Mouse (Mus musculus) kidney, postnatal 14 days (tissue): ENCODE data around the gene Foxn2.
"Not testable (repeated sequence)": the region's sequence is repeated elsewhere in the genome, so short reads cannot be mapped to it uniquely, and the experiment has no call there.

Source experiments
- DNase-seq: peaks from one replicate; pipeline ENCODE4 v3.0.0; 2022; ENCODE audit warnings: mixed read lengths

The Foxn2 gene

DNA sequence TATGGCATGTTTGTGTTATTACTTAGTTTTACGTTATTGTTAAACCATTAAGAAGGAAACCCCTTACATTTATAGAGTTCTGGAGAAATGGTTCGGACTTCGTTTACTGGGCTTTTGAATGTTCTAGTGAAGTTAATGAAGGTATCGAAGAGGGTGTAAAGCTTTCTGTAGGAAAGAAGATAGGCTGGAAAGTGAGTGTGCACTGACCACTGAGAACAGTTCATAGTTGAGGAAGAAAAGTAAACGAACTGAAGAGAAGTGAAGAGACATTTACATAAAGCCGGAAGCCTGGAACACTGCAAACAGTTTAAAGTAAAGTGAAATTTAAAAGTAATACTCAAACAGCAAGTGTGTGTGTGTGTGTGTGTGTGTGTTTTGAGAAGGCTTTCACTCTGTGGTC lies 2.1 kb downstream of the Foxn2 start:
- DNase-seq = no peak

DNA sequence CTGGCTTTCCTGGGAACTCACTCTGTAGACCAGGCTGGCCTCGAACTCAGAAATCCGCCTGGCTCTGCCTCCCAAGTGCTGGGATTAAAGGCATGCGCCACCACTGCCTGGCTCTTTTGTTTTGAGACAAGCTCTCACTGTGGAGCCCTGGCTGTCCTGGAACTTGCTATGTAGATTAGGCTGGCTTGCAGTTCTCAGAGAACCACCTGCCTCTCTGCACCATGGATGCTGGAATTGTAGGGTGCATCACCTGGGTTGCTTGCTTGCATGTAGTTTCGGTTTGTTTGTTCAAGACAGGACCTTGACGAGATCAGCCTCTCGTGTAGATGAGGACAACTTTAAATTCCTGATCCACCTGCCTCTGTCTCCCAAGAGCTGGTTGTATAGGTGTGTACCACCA lies 2.7 kb downstream of the Foxn2 start:
- DNase-seq = no peak

DNA sequence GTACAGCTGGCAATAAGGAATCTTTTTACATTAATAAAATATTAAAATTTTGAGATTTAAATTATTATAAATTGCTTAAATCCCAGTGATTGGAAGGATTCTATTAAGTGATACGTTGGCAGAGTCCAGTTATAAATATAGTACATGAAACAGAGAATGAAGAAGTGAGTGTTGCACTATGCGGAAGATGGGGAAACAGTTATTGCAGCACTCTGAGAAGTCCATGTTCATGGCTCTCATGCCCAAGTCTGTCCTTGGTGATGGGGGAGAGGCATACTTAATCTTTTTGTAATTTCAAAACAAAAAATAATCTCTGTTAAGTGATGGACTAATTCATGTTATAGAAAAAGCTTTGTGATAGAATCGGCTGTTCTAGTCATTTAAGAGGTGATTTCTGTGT lies 17.6 kb downstream of the Foxn2 start:
- no peak for DNase-seq

DNA sequence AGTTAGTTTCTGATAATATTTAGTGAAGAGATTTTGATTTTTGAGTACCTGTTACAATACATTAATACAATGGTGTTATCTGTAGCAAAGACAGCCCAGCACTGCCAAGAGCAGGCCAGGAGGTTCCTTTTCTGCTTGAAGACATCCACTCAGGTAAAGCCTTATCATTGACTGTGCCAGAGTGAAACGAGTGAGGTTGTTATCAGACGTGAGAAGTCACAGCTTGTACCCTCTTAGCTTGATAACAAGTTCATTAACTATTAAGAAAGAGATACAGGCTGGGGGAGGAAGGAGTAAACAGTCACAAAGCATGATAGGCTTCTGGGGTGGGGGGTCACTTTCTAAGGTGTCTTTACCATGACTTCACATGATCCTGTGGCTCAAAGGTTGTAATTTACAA lies 19.0 kb downstream of the Foxn2 start:
- no peak for DNase-seq

DNA sequence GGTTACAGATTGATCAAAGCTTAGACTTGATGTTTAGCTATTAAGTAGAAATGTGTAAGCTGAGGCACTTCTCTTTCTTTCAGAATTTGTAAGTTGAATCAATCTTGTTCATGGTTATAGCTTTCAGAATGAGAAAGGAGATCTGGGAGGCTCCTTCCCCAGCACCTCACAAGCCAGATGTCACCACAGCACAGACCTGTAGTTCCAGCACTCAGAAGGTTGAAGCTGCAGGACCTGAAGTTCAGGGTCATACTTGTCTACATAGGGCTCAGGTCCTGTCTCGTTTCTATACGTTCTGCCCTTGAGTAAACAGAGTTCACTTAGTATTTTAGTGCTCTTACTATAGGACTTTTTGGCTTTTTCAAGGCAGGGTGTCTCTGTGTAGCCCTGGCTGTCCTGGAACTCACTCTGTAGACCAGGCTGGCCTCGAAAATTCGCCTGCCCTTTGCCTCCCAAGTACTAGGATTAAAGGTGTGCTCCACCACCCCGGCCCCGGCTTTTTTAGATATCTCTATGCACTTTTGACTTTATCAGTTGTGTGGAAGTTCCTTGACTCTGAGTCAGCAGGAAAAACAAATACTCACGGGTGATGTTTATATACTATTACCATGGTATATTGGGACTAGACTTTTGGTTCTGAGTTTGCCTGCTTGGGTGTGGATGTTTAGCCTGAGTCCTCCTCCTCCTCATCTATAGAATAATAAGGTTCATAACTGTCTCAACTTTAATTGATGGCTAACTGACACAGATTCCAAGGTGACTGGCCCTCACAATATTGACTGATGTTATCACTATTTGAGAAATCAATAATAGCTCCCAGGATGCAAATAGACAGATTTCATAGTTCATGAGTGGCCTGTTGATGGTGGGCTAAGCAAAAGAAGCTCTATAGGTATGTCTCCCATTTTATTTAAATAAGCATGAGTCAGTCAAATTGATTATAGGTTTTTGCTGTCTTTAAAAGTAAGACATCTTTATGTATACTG lies 19.7 kb downstream of the Foxn2 start:
- no peak for DNase-seq

DNA sequence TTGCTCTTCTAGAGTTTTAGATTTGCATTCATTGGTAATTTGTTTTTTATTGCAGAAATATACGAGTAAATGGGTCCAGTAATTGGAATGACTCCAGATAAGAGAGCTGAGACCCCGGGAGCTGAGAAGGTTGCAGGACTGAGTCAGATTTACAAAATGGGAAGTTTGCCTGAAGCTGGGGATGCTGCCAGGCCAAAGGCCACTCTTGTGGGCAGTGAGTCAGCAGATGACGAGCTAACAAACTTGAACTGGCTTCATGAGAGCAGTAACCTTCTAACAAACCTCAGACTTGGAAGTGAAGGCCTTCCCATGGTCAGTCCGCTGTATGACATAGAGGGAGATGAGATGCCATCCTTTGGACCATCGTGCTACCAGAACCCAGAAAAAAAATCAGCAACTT lies 22.1 kb downstream of the Foxn2 start:
- peak; percentile 71 for DNase-seq

DNA sequence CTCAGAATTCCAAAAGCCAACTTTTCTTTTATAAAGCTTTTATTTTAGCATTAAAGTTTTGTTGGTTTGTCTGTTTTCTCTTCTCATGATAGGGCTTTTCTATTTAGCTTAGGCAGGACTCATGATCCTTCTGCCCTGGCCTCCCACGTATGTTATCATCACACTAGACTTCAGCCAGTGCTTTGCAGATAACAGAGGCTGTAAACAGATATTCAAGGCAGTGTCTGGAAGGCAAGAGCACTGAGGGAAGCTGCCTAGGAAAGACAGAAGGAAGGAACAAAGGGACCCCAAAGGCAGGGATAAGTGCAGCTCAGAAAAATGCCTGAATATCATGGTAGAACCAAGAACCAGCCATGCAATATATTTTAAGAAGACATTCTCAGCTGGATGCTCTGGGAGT lies 26.1 kb downstream of the Foxn2 start:
- DNase-seq = no peak

DNA sequence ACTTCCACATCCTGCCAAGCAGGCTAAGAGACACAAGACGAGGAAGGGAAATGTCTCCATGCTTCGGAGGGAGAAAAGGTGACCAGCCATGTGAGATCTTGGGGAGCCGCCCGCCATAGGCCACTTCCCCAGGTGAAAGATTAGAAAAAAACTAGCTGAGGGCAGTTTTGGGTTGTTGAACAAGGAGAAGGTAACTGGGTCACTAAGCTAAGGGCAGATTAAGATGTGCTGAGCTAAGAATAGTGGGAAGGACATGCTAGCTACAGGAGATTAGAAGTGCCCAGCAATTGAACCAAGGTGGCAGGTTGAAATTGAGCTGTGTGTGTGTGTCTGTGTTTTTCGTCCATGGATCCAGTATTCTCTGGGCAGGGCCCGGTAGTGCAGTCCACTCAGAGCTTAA lies 27.2 kb downstream of the Foxn2 start:
- no peak for DNase-seq

DNA sequence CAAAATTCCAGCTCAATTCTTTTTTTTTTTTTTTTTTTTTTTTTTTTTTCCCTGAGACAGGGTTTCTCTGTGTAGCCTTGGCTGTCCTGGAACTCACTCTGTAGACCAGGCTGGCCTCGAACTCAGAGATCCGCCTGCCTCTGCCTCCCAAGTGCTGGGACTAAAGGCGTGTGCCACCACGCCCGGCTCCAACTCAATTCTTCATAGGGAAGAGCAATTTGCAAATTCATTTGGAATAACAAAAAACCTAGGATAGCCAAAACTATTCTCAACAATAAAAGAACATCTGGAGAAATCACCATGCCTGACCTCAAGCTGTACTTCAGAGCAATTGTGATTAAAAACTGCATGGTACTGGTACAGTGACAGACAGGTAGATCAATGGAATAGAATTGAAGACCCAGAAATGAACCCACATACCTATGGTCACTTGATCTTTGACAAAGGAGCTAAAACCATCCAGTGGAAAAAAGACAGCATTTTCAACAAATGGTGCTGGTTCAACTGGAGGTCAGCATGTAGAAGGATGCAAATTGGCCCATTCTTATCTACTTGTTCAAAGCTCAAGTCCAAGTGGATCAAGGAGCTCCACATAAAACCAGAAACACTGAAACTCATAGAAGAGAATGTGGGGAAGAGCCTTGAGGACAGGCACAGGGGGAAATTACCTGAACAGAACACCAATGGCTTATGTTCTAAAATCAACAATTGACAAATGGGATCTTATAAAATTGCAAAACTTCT lies 28.3 kb downstream of the Foxn2 start:
- not testable (repeated sequence) for DNase-seq

DNA sequence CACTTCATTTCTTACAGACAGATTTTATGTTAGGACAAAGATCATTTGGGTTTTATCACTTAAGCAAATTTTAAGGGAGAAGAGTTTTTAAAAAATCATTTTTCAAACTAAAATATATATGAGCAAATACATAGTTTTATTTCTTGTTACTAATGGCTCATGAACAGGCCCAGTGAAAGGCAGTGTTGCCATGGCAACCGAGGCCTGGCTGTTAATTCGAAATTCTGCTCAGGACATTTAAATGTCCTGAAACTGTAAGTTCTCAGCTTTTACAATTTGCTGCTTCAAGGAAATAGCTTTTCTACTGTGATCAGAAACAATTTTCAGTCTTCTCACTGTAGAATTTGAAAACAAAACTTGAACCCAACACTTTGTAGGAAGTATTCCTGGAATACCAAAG lies 33.3 kb downstream of the Foxn2 start:
- no peak for DNase-seq

DNA sequence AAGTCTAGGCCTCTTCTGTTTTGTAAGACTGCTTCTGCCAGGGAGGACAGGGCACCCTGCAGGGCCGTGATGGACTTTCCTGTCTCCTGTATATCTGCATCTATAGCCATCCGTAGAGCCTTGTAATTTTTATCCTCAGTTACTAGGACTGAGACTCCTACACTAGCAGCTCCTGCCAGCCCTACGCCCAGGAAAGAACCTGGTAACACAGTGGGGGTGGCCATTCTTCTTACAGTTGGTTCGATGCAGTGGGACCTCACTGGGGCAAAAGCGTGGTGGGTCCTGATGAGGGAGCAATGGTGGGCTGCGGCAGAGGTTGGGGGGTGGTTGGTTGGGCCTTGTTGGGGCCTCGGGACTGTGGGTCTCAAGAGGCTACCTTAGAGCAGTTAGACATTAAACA lies 36.7 kb downstream of the Foxn2 start:
- no peak for DNase-seq

DNA sequence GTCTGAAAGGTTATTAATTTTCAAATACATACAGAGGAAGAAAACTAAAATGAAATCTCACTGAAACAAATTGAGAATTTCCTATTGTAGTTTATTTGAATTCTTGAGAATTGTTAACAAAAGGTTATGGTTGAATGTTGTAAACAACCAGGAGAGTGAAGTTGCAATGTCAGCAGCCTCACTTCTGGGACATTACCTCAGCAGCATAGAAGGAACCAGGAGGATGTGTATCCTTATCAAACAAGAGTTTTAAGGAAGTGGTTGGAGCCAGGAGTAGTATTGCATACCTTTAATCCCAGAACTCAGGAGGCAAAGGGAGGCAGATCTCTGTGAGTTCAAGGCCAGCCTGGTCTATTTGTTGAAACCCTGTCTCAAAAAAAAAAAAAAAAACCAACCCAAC lies 37.2 kb downstream of the Foxn2 start:
- DNase-seq = no peak

DNA sequence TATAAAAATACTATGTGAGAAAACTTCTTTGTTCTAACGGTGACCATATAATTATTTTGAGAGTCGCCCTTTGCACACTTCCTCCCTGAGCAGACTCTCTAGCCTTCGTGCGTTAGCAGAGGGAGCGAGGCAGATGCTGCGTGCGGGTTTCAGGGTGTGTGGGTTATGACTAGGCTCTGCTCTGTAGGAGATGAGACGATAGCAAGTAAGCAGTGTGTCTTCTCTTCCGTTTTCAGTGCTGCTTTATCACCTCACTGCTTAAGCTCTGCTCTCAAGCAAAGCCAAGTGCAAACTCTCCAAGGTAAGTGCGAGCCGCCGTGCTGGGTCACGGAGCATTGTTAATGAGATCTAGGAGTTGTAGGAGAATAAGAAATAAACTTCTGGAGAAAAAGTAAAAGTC lies 38.5 kb downstream of the Foxn2 start:
- no peak for DNase-seq

DNA sequence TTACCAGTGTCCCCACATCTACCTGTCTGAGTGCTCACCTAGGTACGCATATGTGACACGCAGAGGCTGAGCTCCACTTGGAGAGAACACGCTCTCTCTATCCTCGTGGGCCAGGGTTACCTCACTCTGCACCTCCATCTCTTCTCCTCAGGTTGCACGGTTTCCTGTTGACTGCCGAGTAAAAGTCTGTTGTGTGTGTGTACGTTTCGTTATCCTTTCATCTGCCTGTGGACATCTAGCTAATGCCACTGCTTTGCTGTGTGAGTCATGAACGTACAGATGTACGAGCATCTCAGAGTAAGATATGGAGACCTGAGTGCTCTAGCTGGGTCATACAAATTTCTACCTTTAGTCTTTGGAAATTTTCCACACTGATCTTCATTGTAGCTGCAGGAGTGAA lies 39.9 kb downstream of the Foxn2 start:
- no peak for DNase-seq

DNA sequence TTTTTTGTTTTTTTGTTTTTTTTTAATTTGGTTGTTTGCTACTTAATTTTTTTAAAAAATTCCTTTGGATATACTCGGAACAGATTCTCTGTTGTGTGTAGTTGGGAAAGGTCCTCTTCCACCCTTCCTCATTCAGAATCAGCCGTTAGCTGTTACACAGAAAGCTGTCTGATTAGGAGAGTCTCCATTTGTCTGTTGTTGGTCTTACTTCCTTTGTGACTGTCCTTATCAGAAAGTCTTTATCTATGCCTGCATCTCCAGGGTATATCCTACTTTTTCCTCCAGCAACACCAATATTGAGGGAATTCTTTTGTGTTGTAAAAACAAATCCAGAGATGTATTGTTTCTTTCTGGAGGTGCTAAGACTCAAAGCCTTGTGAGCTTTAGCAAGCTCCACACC lies 40.6 kb downstream of the Foxn2 start:
- DNase-seq = no peak

DNA sequence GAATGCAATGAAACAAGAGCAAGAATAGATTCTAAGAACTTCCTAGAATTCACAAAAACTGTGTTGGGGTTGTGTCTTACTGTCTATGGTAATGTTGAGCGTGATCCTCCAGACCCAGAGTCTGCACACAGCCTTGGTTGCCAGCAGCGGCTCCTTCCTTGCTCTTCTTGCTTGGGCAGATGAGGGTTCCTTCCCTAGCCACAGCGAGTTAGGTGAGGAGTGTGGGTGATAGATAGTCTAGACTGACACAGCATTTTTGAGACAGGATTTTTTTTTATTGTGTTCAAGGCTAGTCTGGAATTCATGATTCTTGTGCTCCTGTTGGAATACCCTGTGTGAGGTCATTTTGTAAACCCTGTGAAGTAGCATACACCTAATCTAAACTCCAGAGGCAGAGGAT lies 41.1 kb downstream of the Foxn2 start:
- no peak for DNase-seq

DNA sequence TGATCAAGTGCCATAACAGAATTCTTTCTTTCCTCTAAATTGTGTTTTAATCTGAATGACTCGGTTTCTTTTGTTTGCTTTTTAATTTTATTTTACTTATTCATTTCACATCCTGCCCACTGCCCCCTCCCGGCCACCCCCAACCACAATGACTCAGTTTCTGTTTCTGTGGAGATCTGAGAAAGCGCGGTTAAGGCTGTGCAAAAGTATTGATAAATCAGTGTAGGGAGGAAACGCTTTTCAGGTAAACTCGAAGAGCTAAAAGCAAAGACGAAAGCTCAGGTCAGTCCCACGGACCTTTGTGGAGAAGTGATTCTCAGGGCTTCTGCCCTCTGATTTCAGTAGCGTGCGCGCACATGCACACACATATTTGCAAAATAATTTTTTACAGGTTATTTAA lies 44.0 kb downstream of the Foxn2 start:
- no peak for DNase-seq

DNA sequence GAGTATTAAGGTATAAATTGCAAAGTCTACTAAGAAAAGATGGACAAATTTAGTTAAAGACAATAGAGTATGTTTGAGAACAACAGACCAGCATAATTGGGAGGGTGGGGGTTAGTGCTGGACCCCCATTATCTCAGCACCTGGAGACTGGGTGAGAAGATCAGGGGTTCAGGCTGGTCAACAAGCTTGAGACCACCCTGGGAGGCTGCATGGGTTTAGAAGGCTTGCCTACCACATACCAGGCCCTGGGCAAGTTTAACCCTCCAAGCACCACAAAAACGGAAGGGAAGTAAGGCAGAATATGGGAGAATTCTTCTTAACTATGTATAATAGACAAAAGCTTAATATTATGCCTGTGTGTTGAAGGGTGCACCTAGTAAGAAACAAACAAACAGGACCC lies 44.4 kb downstream of the Foxn2 start:
- DNase-seq = no peak

DNA sequence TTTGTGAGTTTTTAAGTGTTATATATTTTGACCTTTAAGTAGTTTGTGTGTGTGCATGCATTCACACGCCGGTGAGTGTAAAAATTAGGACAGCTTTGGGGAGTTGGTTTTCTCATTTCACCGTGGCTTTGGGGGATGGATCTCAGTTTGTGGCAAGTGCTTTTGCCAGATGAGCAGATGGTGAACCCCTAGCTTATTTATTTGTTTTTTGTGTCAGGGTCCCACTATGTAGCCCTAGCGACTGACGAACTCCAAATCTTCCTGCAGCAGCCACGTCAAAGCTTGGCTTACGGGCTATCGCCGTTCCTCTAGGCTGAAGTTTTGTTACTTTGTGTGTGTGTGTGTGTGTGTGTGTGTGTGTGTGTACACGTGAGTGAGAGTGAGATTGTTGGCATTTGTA lies 50.0 kb downstream of the Foxn2 start:
- no peak for DNase-seq

DNA sequence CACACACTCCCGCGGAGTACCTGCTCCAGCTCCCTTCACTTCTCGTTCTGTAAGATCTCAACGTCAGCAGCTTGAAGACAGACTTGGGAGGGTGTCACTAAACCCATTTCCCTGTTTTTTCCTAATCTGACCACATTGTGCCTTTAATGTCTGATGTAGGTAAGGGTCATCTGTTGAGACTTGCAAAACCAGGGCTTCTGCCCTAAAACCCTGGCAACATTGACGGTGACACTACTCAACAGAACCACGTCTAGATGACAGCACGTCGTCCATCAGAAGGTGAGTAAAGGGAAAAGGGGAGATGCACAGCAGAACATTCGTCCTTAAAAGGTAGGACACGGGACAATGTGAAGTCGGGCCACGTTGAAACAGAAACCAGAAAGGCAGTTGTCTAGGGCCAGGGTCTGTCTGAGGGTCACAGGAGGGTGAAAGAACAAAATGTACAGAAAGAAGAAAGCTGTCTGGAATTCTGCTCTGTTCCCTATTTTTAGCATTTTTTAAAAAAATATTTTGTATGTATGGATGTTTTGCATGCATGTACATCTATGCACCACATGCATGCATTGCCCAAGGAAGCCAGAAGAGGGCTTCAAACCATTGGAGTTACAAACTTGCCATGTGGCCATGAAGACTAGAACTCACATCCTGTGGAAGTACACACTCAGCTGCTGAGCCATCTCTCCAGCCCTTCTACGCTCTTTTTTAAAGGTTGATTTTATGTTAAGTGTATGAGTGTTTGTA lies 51.0 kb downstream of the Foxn2 start:
- DNase-seq = no peak

DNA sequence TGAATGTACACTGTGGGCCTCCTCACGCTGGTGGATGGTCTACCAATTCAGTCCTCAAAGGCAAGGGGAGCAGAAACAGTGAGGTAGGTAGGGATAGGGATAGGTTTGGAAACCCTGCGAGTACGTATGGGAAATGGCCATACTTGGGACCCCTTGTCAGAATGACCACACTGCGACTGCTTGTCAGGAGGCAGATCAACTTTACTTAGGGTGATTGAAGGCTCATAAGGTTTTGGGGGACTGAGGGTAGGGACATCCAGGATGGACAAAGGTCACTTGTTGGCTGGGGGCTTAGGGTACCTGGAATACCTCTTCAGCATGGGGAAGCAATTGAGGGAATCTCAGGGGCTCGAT lies 51.6 kb downstream of the Foxn2 start:
- DNase-seq = no peak

DNA sequence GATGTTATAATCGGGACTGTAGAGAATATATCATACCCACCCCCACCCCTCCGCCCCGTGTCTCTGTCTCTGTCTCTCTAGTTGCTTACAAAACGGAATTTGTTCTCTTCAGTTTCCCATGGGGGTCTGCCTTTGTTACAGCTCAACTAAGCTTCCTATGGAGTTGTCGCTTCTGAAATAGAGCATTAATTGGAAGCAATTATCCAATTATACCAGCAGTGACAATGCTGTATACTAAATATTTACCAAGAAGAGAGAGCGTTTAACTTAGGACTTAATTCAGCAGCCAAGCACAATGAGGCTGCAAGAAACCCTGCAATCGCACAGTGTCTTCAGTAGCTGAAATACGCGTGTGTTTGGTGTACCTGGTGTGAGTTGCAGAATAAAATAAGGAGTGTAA lies 53.0 kb downstream of the Foxn2 start:
- no peak for DNase-seq

DNA sequence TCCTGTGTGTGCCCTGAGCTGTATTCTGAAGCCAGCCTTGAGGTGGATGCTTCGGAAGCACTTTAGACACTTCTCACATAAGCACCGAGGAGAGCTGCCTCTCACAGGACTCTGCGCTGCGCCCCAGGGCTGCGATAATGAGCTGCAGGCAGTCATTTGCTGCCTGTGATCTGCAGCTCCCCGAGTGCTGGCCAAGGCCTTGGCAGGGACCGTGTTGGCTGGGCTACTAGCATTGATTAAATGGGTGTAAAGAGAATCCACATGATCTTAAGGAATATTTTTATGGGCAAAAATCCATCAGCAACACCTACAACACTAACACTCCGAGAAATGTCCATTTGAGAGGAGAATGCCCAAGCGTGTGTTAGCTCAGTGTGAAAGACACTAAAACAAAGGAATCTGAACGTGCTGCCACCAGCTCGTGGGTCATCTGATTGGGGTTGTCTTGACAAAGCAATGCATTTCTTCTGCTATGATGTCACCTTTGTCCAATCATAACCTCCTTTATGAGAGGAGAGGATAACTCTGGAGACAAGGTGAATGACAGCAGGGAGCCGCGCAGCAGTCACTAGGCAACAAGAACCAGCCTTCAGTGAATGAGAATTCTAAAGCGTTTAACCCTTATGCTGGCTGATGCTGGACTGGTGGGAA lies 53.7 kb downstream of the Foxn2 start:
- no peak for DNase-seq
